Mouse (Mus musculus) forebrain, embryonic 10.5 days (tissue): Measurements from ENCODE around the gene Otud1. TPM values are rescaled to one million over a fixed set of nuclear protein-coding genes. Genes with fewer than 3 reads are reported as not detected.

ENCODE experiments used
- DNase-seq: peaks from one replicate; pipeline ENCODE4 v3.0.0-alpha.2; 2017; ENCODE audit warnings: low spot score; ENCODE audit errors: extremely low spot score
- H3K27ac ChIP-seq: fragments of 300-500 bp; sonication (generic); 2 replicates; pipeline ENCODE4 v1.5.1; 2016; ENCODE audit warnings: mild to moderate bottlenecking
- H3K27me3 ChIP-seq: fragments of 300-500 bp; sonication (generic); 2 replicates; pipeline ENCODE4 v1.6.1; 2016; ENCODE audit warnings: mild to moderate bottlenecking; ENCODE audit not compliant: poor library complexity, severe bottlenecking
- H3K36me3 ChIP-seq: fragments of 300-500 bp; sonication (generic); replicated peaks from 2 replicates; pipeline ENCODE4 v1.6.1; 2016; ENCODE audit warnings: mild to moderate bottlenecking, moderate library complexity
- H3K4me1 ChIP-seq: fragments of 300-500 bp; sonication (generic); 2 replicates; pipeline ENCODE4 v1.6.1; 2016
- H3K4me3 ChIP-seq: fragments of 300-500 bp; sonication (generic); 2 replicates; pipeline ENCODE4 v1.5.1; 2016; ENCODE audit warnings: mild to moderate bottlenecking, moderate library complexity
- H3K9me3 ChIP-seq: fragments of 300-500 bp; sonication (generic); 2 replicates; pipeline ENCODE4 v1.6.1; 2016; ENCODE audit warnings: mild to moderate bottlenecking, moderate library complexity
- WGBS: fragments of 180-500 bp; shearing (Covaris S2); methylation state at CpG from one replicate; pipeline ENCODE4 v1.1.7; 2016; 5-methylcytosine and 5-hydroxymethylcytosine counted together
- polyA plus RNA-seq: library from polyadenylated mRNA; unstranded; fragments of >200 nt; fragmentation: Nextera tagmentation; extraction: Ambion mirVana; gene quantifications from 2 replicates; pipeline ENCODE4 v1.2.1, GENCODE M21; 2016

The Otud1 gene
- 0.44 and 0.56 TPM in 2 replicates for polyA plus RNA-seq

DNA sequence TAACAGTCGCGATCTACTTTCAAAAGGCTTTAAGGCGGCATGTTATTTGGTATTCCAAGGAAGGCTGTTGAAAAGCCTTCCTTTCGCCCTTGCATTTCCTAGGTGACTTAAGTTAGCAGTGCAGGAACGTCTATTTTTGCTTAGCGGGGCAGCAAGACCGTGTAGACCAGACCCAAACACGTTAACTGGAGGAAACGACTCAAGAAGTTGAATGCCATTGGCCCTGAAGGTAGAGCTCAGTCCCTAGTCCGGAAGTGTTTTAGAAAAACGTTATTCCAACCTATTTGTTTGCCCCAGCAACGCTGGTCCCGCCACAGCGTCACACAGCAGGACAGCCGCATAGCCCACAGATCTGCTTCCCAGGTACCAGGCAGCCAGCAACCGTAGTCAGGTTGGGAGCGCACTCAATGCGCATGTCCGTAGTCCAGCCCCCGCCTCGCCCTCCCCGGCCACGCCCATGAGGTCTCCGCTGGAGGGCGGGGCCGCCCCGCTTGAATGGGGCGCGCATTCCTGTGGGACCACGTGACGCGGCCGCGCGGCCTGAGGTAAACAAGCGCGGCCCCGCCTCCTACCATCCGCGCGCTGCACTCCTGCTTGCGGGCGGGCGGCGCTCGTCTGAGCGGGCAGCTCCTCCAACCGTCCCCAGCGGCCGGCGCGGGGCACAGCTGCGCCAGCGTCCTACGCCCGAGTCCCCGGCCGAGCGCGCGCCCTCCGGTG lies at the start of gene Otud1:
Gene Otud1 (plus strand): TSS at position 595 of the 717 bp plus-strand sequence.
- H3K9me3 ChIP-seq = no peaks in the 10 kb centered on the region
- peak; percentile 94 for DNase-seq
- WGBS = under 1% methylated on average over 60 of the region's 62 CpGs
- H3K27me3 ChIP-seq = peaks cover 44% of the 10 kb centered on the region
- no peaks in the 10 kb centered on the region for H3K36me3 ChIP-seq
- H3K4me3 ChIP-seq = peak within 1 kb of the TSS; percentile 79
- H3K27ac ChIP-seq = peak within 1 kb of the TSS; percentile 86
- H3K4me1 ChIP-seq = peaks cover 32% of the 10 kb centered on the region

GRCm38 (mm10) chr2:19607852-19608251 lies 49.7 kb upstream of the Otud1 start:
- no peak overlapping the region for H3K4me3 ChIP-seq
- H3K27ac ChIP-seq = no peak overlapping the region
- 70% methylated on average over 1 of the region's 1 CpGs for WGBS
- no peak for DNase-seq
- no peaks in the 10 kb centered on the region for H3K27me3 ChIP-seq
- H3K9me3 ChIP-seq = no peaks in the 10 kb centered on the region
- H3K4me1 ChIP-seq = no peaks in the 10 kb centered on the region
- H3K36me3 ChIP-seq = no peaks in the 10 kb centered on the region

GRCm38 (mm10) chr2:19608410-19609073 lies 49.0 kb upstream of the Otud1 start:
- no peak for DNase-seq
- no peaks in the 10 kb centered on the region for H3K27me3 ChIP-seq
- 88% methylated on average over 3 of the region's 3 CpGs for WGBS

DNA sequence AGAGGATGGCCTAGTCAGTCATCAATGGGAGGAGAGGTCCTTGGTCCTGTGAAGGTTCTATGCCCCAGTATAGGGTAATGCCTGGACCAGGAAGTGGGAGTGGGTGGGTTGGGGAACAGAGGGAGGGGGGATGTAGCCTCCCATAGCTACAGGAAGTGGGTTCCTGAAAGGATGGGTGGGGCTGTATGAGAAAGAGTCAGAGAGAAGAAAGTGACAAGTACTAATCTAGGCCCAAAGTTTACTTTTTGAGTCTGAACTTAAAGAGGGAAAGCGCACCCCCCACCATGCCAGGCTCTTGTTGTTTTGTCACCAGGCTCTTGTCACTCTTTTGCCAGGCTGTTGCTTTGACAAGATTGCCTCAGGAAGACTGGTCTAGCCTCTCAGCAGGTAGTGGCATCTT lies 35.5 kb upstream of the Otud1 start:
- 93% methylated on average over 1 of the region's 1 CpGs for WGBS
- no peak for DNase-seq

More at GRCm38 (mm10) chr2:19608410-19609073, 49.0 kb upstream of the Otud1 start:
- Histone ChIP-seq H3K9me3 (no peaks in the 10 kb centered on the region), H3K4me1 (no peaks in the 10 kb centered on the region), H3K4me3 (no peak overlapping the region), H3K36me3 (no peaks in the 10 kb centered on the region), H3K27ac (no peak overlapping the region)

DNA sequence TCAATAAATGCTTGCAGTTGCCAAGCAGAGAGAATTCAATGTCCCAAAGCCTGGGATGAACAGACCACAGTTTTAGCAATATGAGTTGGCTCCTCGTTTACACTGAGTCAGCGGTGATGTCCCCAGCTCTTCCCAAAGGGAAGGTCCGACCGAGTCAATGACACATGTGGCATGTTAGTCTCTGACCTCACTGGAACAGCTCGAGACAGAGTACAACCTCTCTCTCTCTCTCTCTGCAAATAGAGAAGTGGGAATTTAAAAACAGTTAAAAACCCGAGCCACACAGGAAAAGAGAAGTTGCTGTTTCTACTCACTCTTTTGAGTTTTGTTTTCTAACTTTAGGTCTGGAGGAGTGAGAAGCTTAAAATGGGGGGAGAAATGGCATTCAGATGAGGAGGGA lies 30.5 kb upstream of the Otud1 start:
- no peak for DNase-seq
- no peaks in the 10 kb centered on the region for H3K36me3 ChIP-seq
- no peak overlapping the region for H3K27ac ChIP-seq
- H3K9me3 ChIP-seq = peaks cover 5% of the 10 kb centered on the region; the same call in 1 of the 2 replicates
- H3K27me3 ChIP-seq = no peaks in the 10 kb centered on the region
- no peaks in the 10 kb centered on the region for H3K4me1 ChIP-seq
- no peak overlapping the region for H3K4me3 ChIP-seq
- WGBS = 90% methylated on average over 6 of the region's 6 CpGs

More for the DNA sequence above, 35.5 kb upstream of the Otud1 start:
- Histone ChIP-seq H3K27me3 (no peaks in the 10 kb centered on the region), H3K36me3 (no peaks in the 10 kb centered on the region), H3K4me3 (no peak overlapping the region), H3K27ac (no peak overlapping the region), H3K9me3 (peaks cover 5% of the 10 kb centered on the region; the same call in 1 of the 2 replicates), H3K4me1 (no peaks in the 10 kb centered on the region)

- Histone ChIP-seq H3K9me3 (peaks cover 5% of the 10 kb centered on the region; the same call in 1 of the 2 replicates), H3K4me3 (no peak overlapping the region), H3K27ac (no peak overlapping the region), H3K27me3 (no peaks in the 10 kb centered on the region), H3K4me1 (no peaks in the 10 kb centered on the region), H3K36me3 (no peaks in the 10 kb centered on the region)
- no peak for DNase-seq
- WGBS = 89% methylated on average over 4 of the region's 4 CpGs
Measured at GRCm38 (mm10) chr2:19627920-19628608, 29.5 kb upstream of the Otud1 start.

DNA sequence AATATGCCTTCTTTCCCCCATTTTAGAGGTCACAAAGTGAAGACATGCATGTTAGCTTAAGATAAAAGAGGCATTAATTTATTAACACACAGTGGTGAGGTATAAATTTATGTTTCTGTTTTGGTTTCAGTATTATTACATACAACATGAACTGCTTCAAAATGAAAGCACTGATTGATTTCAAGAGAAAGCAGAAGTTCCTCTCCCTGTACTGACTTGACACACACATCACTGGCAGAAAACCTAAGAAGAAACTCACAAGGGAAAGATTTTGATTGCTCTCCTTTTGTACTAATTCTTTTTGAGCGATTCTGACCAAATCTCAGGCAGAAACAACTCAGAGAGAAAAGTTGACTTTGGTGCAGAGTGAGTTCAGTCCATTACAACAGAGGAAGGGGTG lies 27.0 kb upstream of the Otud1 start:
- H3K4me1 ChIP-seq = no peaks in the 10 kb centered on the region
- H3K36me3 ChIP-seq = no peaks in the 10 kb centered on the region
- no peak overlapping the region for H3K4me3 ChIP-seq
- no peaks in the 10 kb centered on the region for H3K27me3 ChIP-seq
- WGBS = 79% methylated on average over 1 of the region's 1 CpGs
- no peak overlapping the region for H3K27ac ChIP-seq
- DNase-seq = no peak
- peaks cover 2% of the 10 kb centered on the region; the same call in 1 of the 2 replicates for H3K9me3 ChIP-seq

GRCm38 (mm10) chr2:19633406-19633920 lies 24.1 kb upstream of the Otud1 start:
- no peak overlapping the region for H3K4me3 ChIP-seq
- H3K27me3 ChIP-seq = no peaks in the 10 kb centered on the region
- no peak for DNase-seq
- 81% methylated on average over 2 of the region's 2 CpGs for WGBS
- no peaks in the 10 kb centered on the region for H3K9me3 ChIP-seq
- H3K27ac ChIP-seq = no peak overlapping the region
- no peaks in the 10 kb centered on the region for H3K36me3 ChIP-seq
- H3K4me1 ChIP-seq = no peaks in the 10 kb centered on the region

DNA sequence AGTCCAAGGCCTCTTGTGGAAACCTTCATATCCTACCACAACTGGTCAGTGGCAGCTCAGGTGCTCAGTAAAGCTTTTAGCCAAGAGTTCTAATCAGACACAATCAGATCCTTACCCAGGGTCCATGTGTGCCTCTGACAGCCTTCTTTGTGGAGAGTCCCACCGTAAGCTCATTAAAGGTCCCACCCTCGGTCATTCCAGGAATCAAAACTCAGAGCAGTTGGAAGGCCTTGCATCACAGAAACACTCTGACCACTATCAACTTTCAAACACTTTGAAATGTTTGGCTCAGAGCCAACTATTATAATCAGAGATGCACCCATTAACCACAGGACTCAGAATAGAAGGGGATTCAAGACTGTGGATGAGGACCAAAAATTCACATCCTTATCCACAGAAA lies 12.4 kb upstream of the Otud1 start:
- Histone ChIP-seq H3K36me3 (no peaks in the 10 kb centered on the region), H3K4me1 (no peaks in the 10 kb centered on the region), H3K27me3 (no peaks in the 10 kb centered on the region), H3K27ac (no peak overlapping the region), H3K4me3 (no peak overlapping the region), H3K9me3 (no peaks in the 10 kb centered on the region)
- 84% methylated on average over 2 of the region's 2 CpGs for WGBS
- no peak for DNase-seq

GRCm38 (mm10) chr2:19646144-19646543 lies 11.4 kb upstream of the Otud1 start:
- DNase-seq = no peak
- Histone ChIP-seq H3K27ac (no peak overlapping the region), H3K4me3 (no peak overlapping the region), H3K27me3 (no peaks in the 10 kb centered on the region), H3K36me3 (no peaks in the 10 kb centered on the region), H3K9me3 (no peaks in the 10 kb centered on the region), H3K4me1 (no peaks in the 10 kb centered on the region)
- 86% methylated on average over 4 of the region's 4 CpGs for WGBS

DNA sequence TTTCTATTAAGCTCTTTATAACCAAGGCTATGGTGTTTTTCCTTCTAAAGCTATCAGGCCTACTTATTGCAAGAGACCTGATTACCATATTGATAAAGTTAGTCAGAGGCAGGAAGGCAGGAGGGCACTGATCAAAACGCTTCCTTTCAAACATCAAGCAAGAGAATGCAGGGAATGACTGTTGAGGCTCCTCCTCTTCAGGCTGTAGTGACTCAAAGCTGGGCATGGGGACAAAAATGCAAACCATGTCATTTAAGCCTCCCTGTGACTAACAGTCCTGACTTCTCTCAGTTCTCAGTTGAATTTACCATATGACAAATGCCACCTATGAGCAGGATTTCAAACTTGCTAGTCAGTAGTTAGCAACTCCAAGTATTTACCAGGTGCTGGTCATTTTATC lies 10.6 kb upstream of the Otud1 start:
- WGBS = 28% methylated on average over 1 of the region's 1 CpGs
- Histone ChIP-seq H3K27ac (no peak overlapping the region), H3K27me3 (no peaks in the 10 kb centered on the region), H3K4me3 (no peak overlapping the region), H3K9me3 (no peaks in the 10 kb centered on the region), H3K36me3 (no peaks in the 10 kb centered on the region), H3K4me1 (no peaks in the 10 kb centered on the region)
- no peak for DNase-seq

GRCm38 (mm10) chr2:19656436-19656835 lies 1.1 kb upstream of the Otud1 start:
- Histone ChIP-seq H3K27me3 (peaks cover 44% of the 10 kb centered on the region), H3K4me3 (peak overlapping the region; percentile 79), H3K4me1 (peaks cover 30% of the 10 kb centered on the region), H3K36me3 (no peaks in the 10 kb centered on the region), H3K9me3 (no peaks in the 10 kb centered on the region), H3K27ac (no peak overlapping the region)
- 13% methylated on average over 5 of the region's 5 CpGs for WGBS
- no peak for DNase-seq
